Mouse (Mus musculus): ENCODE measurements around the gene Wdr70. TPM values are rescaled to one million over a fixed set of nuclear protein-coding genes. Genes with fewer than 3 reads are reported as not detected.

Gene Wdr70
- total and polyA plus RNA-seq, 3 experiments, result 21.9 to 37.1 (median 23.6) TPM

GRCm38 (mm10) chr15:7978640-7979039 lies 120.4 kb downstream of the Wdr70 start:
- no peak overlapping the region for H3K9ac ChIP-seq (ENCODE audit: insufficient read depth, low read depth)
- no peak overlapping the region for H3K4me2 ChIP-seq (ENCODE audit: insufficient read depth, low read depth, poor library complexity, severe bottlenecking)
- no peaks in the 10 kb centered on the region for H3K4me1 ChIP-seq (ENCODE audit: control insufficient read depth in 1 of 2, insufficient read depth in 2 of 2)
- H3K79me2 ChIP-seq (replicated peaks; ENCODE audit: control insufficient read depth, extremely low read depth, insufficient read depth, poor library complexity, severe bottlenecking), result no peaks in the 10 kb centered on the region
- H3K27me3 ChIP-seq (replicated peaks), result no peaks in the 10 kb centered on the region
- H3K36me3 ChIP-seq (replicated peaks in 1 of 2; ENCODE audit: control insufficient read depth in 1 of 2, insufficient read depth in 1 of 2, low read length in 1 of 2), result peaks cover 6 to 14% of the 10 kb centered on the region in 2 experiments
- dilution Hi-C loops (cut with MboI; ENCODE audit: extremely low pct_ligation_motif_present, extremely low pct_unique_long_range_greater_than_20kb, low sequenced_read_pairs), result no loop called here
- no peak for TF ChIP-seq ZKSCAN1 (IDR thresholded peaks at IDR 0.05; ENCODE audit: borderline replicate concordance, low read depth, low read length)
- in situ Hi-C loops (cut with MboI; ENCODE audit: low pct_ligation_motif_present, low pct_unique_long_range_greater_than_20kb, low sequenced_read_pairs), result no loop called here
- no peak for DNase-seq (ENCODE audit: extremely low read depth)
- no peak overlapping the region for H3K27ac ChIP-seq (ENCODE audit: insufficient read depth, low read depth)
- no peak overlapping the region for H3K4me3 ChIP-seq (replicated peaks in 1 of 3; ENCODE audit: low read depth in 2 of 3, low read length in 2 of 3, poor library complexity in 1 of 3)
- H3K9me3 ChIP-seq (replicated peaks; ENCODE audit: low read length), result no peaks in the 10 kb centered on the region

- no peak for TF ChIP-seq ELF1 (IDR thresholded peaks at IDR 0.05; ENCODE audit: low read depth, low read length)
- no peak for TF ChIP-seq POLR2AphosphoS2 (IDR thresholded peaks at IDR 0.05; ENCODE audit: low read depth, low read length)
- TF ChIP-seq CHD1 (IDR thresholded peaks at IDR 0.05; ENCODE audit: low read depth, low read length), result no peak
- no peak for TF ChIP-seq EP300 (IDR thresholded peaks at IDR 0.05; ENCODE audit: low read length)
- no peak for TF ChIP-seq ZKSCAN1 (IDR thresholded peaks at IDR 0.05; ENCODE audit: borderline replicate concordance, low read depth, low read length)
- no peak for TF ChIP-seq USF2 (conservative IDR thresholded peaks at IDR 0.05; ENCODE audit: low read depth, low read length)
- no peak for TF ChIP-seq MAX (IDR thresholded peaks at IDR 0.05; ENCODE audit: low read length)
- no peak for TF ChIP-seq MYC (IDR thresholded peaks at IDR 0.05; ENCODE audit: low read depth, low read length)
- no peak for TF ChIP-seq KAT2A (IDR thresholded peaks at IDR 0.05; ENCODE audit: insufficient replicate concordance, low read length)
- TF ChIP-seq RAD21 (IDR thresholded peaks at IDR 0.05; ENCODE audit: low read depth, low read length), result no peak
- no peak overlapping the region for H3K27ac ChIP-seq (ENCODE audit: insufficient read depth, low read depth)
- H3K4me2 ChIP-seq (ENCODE audit: insufficient read depth, low read depth, poor library complexity, severe bottlenecking), result no peak overlapping the region
- dilution Hi-C loops (cut with MboI; ENCODE audit: extremely low pct_ligation_motif_present, extremely low pct_unique_long_range_greater_than_20kb, low sequenced_read_pairs) (no loop called here), in situ Hi-C loops (cut with MboI; ENCODE audit: low pct_ligation_motif_present, low pct_unique_long_range_greater_than_20kb, low sequenced_read_pairs) (no loop called here)
- H3K4me1 ChIP-seq (ENCODE audit: control insufficient read depth in 1 of 2, insufficient read depth in 2 of 2), result no peaks in the 10 kb centered on the region
- no peaks in the 10 kb centered on the region for H3K27me3 ChIP-seq (replicated peaks)
- no peaks in the 10 kb centered on the region for H3K9me3 ChIP-seq (replicated peaks; ENCODE audit: low read length)
- DNase-seq (ENCODE audit: extremely low read depth), result no peak
- no peak overlapping the region for H3K4me3 ChIP-seq (replicated peaks in 1 of 3; ENCODE audit: low read depth in 2 of 3, low read length in 2 of 3, poor library complexity in 1 of 3)
- peaks cover 5 to 11% of the 10 kb centered on the region in 2 experiments for H3K36me3 ChIP-seq (replicated peaks in 1 of 2; ENCODE audit: control insufficient read depth in 1 of 2, insufficient read depth in 1 of 2, low read length in 1 of 2)
- no peaks in the 10 kb centered on the region for H3K79me2 ChIP-seq (replicated peaks; ENCODE audit: control insufficient read depth, extremely low read depth, insufficient read depth, poor library complexity, severe bottlenecking)
- no peak overlapping the region for H3K9ac ChIP-seq (ENCODE audit: insufficient read depth, low read depth)
Observed at GRCm38 (mm10) chr15:7976775-7977174, 122.2 kb downstream of the Wdr70 start.

- Histone ChIP-seq H3K9me3 (replicated peaks; ENCODE audit: low read length) (no peaks in the 10 kb centered on the region), H3K4me3 (replicated peaks in 1 of 3; ENCODE audit: low read depth in 2 of 3, low read length in 2 of 3, poor library complexity in 1 of 3) (no peak overlapping the region), H3K27me3 (replicated peaks) (no peaks in the 10 kb centered on the region), H3K4me2 (ENCODE audit: insufficient read depth, low read depth, poor library complexity, severe bottlenecking) (no peak overlapping the region), H3K79me2 (replicated peaks; ENCODE audit: control insufficient read depth, extremely low read depth, insufficient read depth, poor library complexity, severe bottlenecking) (no peaks in the 10 kb centered on the region), H3K27ac (ENCODE audit: insufficient read depth, low read depth) (no peak overlapping the region), H3K36me3 (replicated peaks in 1 of 2; ENCODE audit: control insufficient read depth in 1 of 2, insufficient read depth in 1 of 2, low read length in 1 of 2) (peaks cover 5 to 12% of the 10 kb centered on the region in 2 experiments), H3K4me1 (ENCODE audit: control insufficient read depth in 1 of 2, insufficient read depth in 2 of 2) (no peaks in the 10 kb centered on the region), H3K9ac (ENCODE audit: insufficient read depth, low read depth) (no peak overlapping the region)
- TF ChIP-seq POLR2A (IDR thresholded peaks at IDR 0.05; ENCODE audit: low read depth, low read length), result no peak
- TF ChIP-seq MEF2A (IDR thresholded peaks at IDR 0.05; ENCODE audit: borderline replicate concordance, low read depth, low read length), result no peak
- TF ChIP-seq NRF1 (IDR thresholded peaks at IDR 0.05; ENCODE audit: low read depth, low read length), result no peak
- TF ChIP-seq SIN3A (IDR thresholded peaks at IDR 0.05; ENCODE audit: low read length), result no peak
- no peak for TF ChIP-seq BHLHE40 (IDR thresholded peaks at IDR 0.05; ENCODE audit: low read depth, low read length)
- TF ChIP-seq JUN (IDR thresholded peaks at IDR 0.05; ENCODE audit: insufficient read depth, low read depth, low read length), result no peak
- peak in 1 of 2 experiments; percentile 46; a peak in 2 of 4 replicates for TF ChIP-seq CTCF (conservative IDR thresholded peaks at IDR 0.05 in 1 of 2, IDR thresholded peaks at IDR 0.05 in 1 of 2; ENCODE audit: low read depth in 2 of 2, low read length in 2 of 2)
- peak; percentile 14 for TF ChIP-seq SMC3 (IDR thresholded peaks at IDR 0.05; ENCODE audit: low read depth, low read length)
- no peak for TF ChIP-seq MXI1 (IDR thresholded peaks at IDR 0.05; ENCODE audit: low read depth, low read length)
- no peak for TF ChIP-seq ZNF384 (IDR thresholded peaks at IDR 0.05; ENCODE audit: low read depth, low read length)
- no peak for TF ChIP-seq CHD1 (IDR thresholded peaks at IDR 0.05; ENCODE audit: low read depth, low read length)
- TF ChIP-seq JUND (conservative IDR thresholded peaks at IDR 0.05; ENCODE audit: low read depth, low read length), result no peak
- TF ChIP-seq RAD21 (IDR thresholded peaks at IDR 0.05; ENCODE audit: low read depth, low read length), result peak; percentile 27
- no peak for TF ChIP-seq GABPA (IDR thresholded peaks at IDR 0.05; ENCODE audit: insufficient replicate concordance, low read depth, low read length)
- TF ChIP-seq HCFC1 (IDR thresholded peaks at IDR 0.05; ENCODE audit: low read depth, low read length), result no peak
- TF ChIP-seq POLR2AphosphoS2 (IDR thresholded peaks at IDR 0.05; ENCODE audit: low read depth, low read length), result no peak
- peak; percentile 11 for DNase-seq (ENCODE audit: extremely low read depth)
- in situ Hi-C loops (cut with MboI; ENCODE audit: low pct_ligation_motif_present, low pct_unique_long_range_greater_than_20kb, low sequenced_read_pairs), result no loop called here
- dilution Hi-C loops (cut with MboI; ENCODE audit: extremely low pct_ligation_motif_present, extremely low pct_unique_long_range_greater_than_20kb, low sequenced_read_pairs), result no loop called here
Observed at GRCm38 (mm10) chr15:7974368-7974767, 124.6 kb downstream of the Wdr70 start.
